Mouse (Mus musculus): ENCODE data around the gene Prcd. TPM values are rescaled to one million over a fixed set of nuclear protein-coding genes. Genes with fewer than 3 reads are reported as not detected.

Gene Prcd
- polyA plus RNA-seq, 1 experiment = 0.44 TPM

GRCm38 (mm10) chr11:116681147-116681546 is 27.8 kb downstream of the Prcd start:
- no peak for TF ChIP-seq POLR2A (IDR thresholded peaks at IDR 0.05; ENCODE audit: low read depth, low read length)
- TF ChIP-seq CTCF (conservative IDR thresholded peaks at IDR 0.05; ENCODE audit: insufficient read depth, insufficient read length, low read depth, low read length) = no peak
- DNase-seq = no peak
- Histone ChIP-seq H3K36me3 (ENCODE audit: control insufficient read depth, insufficient read depth, low read length) (peaks cover 9% of the 10 kb centered on the region; the same call in 1 of the 2 replicates), H3K27me3 (replicated peaks; ENCODE audit: control insufficient read depth, insufficient read depth, low read length) (no peaks in the 10 kb centered on the region), H3K4me1 (ENCODE audit: control insufficient read depth, insufficient read depth, low read length) (peaks cover 47% of the 10 kb centered on the region), H3K4me3 (ENCODE audit: insufficient read depth, low read depth, low read length) (no peak overlapping the region), H3K27ac (ENCODE audit: insufficient read depth, low read depth, low read length) (peak overlapping the region; percentile 92; the same call in 1 of the 2 replicates)
- 55% methylated on average over 4 of the region's 4 CpGs for WGBS

- peaks cover 1% of the 10 kb centered on the region; the same call in 1 of the 2 replicates for H3K36me3 ChIP-seq (ENCODE audit: control insufficient read depth, insufficient read depth, low read length)
- peak overlapping the region; percentile 92 for H3K27ac ChIP-seq (ENCODE audit: insufficient read depth, low read depth, low read length)
- H3K4me3 ChIP-seq (ENCODE audit: insufficient read depth, low read depth, low read length) = no peak overlapping the region
- H3K4me1 ChIP-seq (ENCODE audit: control insufficient read depth, insufficient read depth, low read length) = peaks cover 37% of the 10 kb centered on the region
- DNase-seq = peak; percentile 92
- H3K27me3 ChIP-seq (replicated peaks; ENCODE audit: control insufficient read depth, insufficient read depth, low read length) = no peaks in the 10 kb centered on the region
- TF ChIP-seq POLR2A (IDR thresholded peaks at IDR 0.05; ENCODE audit: low read depth, low read length) (no peak), CTCF (conservative IDR thresholded peaks at IDR 0.05; ENCODE audit: insufficient read depth, insufficient read length, low read depth, low read length) (no peak)
- 39% methylated on average over 14 of the region's 14 CpGs for WGBS
These were observed 29.3 kb downstream of the Prcd start for GRCm38 (mm10) chr11:116682501-116683144.

- no peak for TF ChIP-seq CTCF (conservative IDR thresholded peaks at IDR 0.05; ENCODE audit: insufficient read depth, insufficient read length, low read depth, low read length)
- TF ChIP-seq POLR2A (IDR thresholded peaks at IDR 0.05; ENCODE audit: low read depth, low read length) = no peak
- H3K36me3 ChIP-seq (ENCODE audit: control insufficient read depth, insufficient read depth, low read length) = no peaks in the 10 kb centered on the region; the same call in 1 of the 2 replicates
- 65% methylated on average over 4 of the region's 4 CpGs for WGBS
- no peak overlapping the region for H3K4me3 ChIP-seq (ENCODE audit: insufficient read depth, low read depth, low read length)
- peak overlapping the region; percentile 90 for H3K27ac ChIP-seq (ENCODE audit: insufficient read depth, low read depth, low read length)
- H3K4me1 ChIP-seq (ENCODE audit: control insufficient read depth, insufficient read depth, low read length) = peaks cover 37% of the 10 kb centered on the region
- no peaks in the 10 kb centered on the region for H3K27me3 ChIP-seq (replicated peaks; ENCODE audit: control insufficient read depth, insufficient read depth, low read length)
- DNase-seq = peak; percentile 90
These were observed 30.4 kb downstream of the Prcd start for GRCm38 (mm10) chr11:116683777-116684176.

- DNase-seq = peak; percentile 76
- Histone ChIP-seq H3K36me3 (ENCODE audit: control insufficient read depth, insufficient read depth, low read length) (no peaks in the 10 kb centered on the region; the same call in 1 of the 2 replicates), H3K27me3 (replicated peaks; ENCODE audit: control insufficient read depth, insufficient read depth, low read length) (no peaks in the 10 kb centered on the region), H3K4me3 (ENCODE audit: insufficient read depth, low read depth, low read length) (no peak overlapping the region), H3K4me1 (ENCODE audit: control insufficient read depth, insufficient read depth, low read length) (peaks cover 36% of the 10 kb centered on the region), H3K27ac (ENCODE audit: insufficient read depth, low read depth, low read length) (peak overlapping the region; percentile 79)
- WGBS = 44% methylated on average over 9 of the region's 9 CpGs
- TF ChIP-seq POLR2A (IDR thresholded peaks at IDR 0.05; ENCODE audit: low read depth, low read length) = no peak
- TF ChIP-seq CTCF (conservative IDR thresholded peaks at IDR 0.05; ENCODE audit: insufficient read depth, insufficient read length, low read depth, low read length) = no peak
These were observed 32.4 kb downstream of the Prcd start for GRCm38 (mm10) chr11:116685729-116686128.

- no peak overlapping the region for H3K4me3 ChIP-seq (ENCODE audit: insufficient read depth, low read depth, low read length)
- H3K27ac ChIP-seq (ENCODE audit: insufficient read depth, low read depth, low read length) = no peak overlapping the region
- H3K36me3 ChIP-seq (ENCODE audit: control insufficient read depth, insufficient read depth, low read length) = no peaks in the 10 kb centered on the region; the same call in 1 of the 2 replicates
- H3K27me3 ChIP-seq (replicated peaks; ENCODE audit: control insufficient read depth, insufficient read depth, low read length) = no peaks in the 10 kb centered on the region
- TF ChIP-seq POLR2A (IDR thresholded peaks at IDR 0.05; ENCODE audit: low read depth, low read length) = no peak
- no peak for TF ChIP-seq CTCF (conservative IDR thresholded peaks at IDR 0.05; ENCODE audit: insufficient read depth, insufficient read length, low read depth, low read length)
- no peak for DNase-seq
- H3K4me1 ChIP-seq (ENCODE audit: control insufficient read depth, insufficient read depth, low read length) = peaks cover 29% of the 10 kb centered on the region
- WGBS = 62% methylated on average over 8 of the region's 8 CpGs
These were observed 34.6 kb downstream of the Prcd start for GRCm38 (mm10) chr11:116687897-116688296.

GRCm38 (mm10) chr11:116689622-116690021 is 36.3 kb downstream of the Prcd start:
- peaks cover 17% of the 10 kb centered on the region for H3K4me1 ChIP-seq (ENCODE audit: control insufficient read depth, insufficient read depth, low read length)
- no peak overlapping the region for H3K27ac ChIP-seq (ENCODE audit: insufficient read depth, low read depth, low read length)
- 92% methylated on average over 10 of the region's 10 CpGs for WGBS
- no peaks in the 10 kb centered on the region for H3K27me3 ChIP-seq (replicated peaks; ENCODE audit: control insufficient read depth, insufficient read depth, low read length)
- H3K36me3 ChIP-seq (ENCODE audit: control insufficient read depth, insufficient read depth, low read length) = no peaks in the 10 kb centered on the region; the same call in 1 of the 2 replicates
- TF ChIP-seq POLR2A (IDR thresholded peaks at IDR 0.05; ENCODE audit: low read depth, low read length) = no peak
- no peak for TF ChIP-seq CTCF (conservative IDR thresholded peaks at IDR 0.05; ENCODE audit: insufficient read depth, insufficient read length, low read depth, low read length)
- no peak overlapping the region for H3K4me3 ChIP-seq (ENCODE audit: insufficient read depth, low read depth, low read length)
- no peak for DNase-seq

- 48% methylated on average over 18 of the region's 18 CpGs for WGBS
- H3K27ac ChIP-seq (ENCODE audit: insufficient read depth, low read depth, low read length) = peak overlapping the region; percentile 87
- no peak overlapping the region for H3K4me3 ChIP-seq (ENCODE audit: insufficient read depth, low read depth, low read length)
- H3K27me3 ChIP-seq (replicated peaks; ENCODE audit: control insufficient read depth, insufficient read depth, low read length) = no peaks in the 10 kb centered on the region
- peak; percentile 91 for DNase-seq
- H3K36me3 ChIP-seq (ENCODE audit: control insufficient read depth, insufficient read depth, low read length) = no peaks in the 10 kb centered on the region
- H3K4me1 ChIP-seq (ENCODE audit: control insufficient read depth, insufficient read depth, low read length) = peaks cover 12% of the 10 kb centered on the region; the same call in 1 of the 2 replicates
- TF ChIP-seq POLR2A (IDR thresholded peaks at IDR 0.05; ENCODE audit: low read depth, low read length) (no peak), CTCF (conservative IDR thresholded peaks at IDR 0.05; ENCODE audit: insufficient read depth, insufficient read length, low read depth, low read length) (no peak)
These were observed 37.6 kb downstream of the Prcd start for GRCm38 (mm10) chr11:116690701-116691575.

Measured in kidney, adult 2 months (tissue).